Mouse (Mus musculus) liver, embryonic 14.5 days (tissue): ENCODE measurements at regions not wholly inside any gene's neighbourhood (a gene's known extent, or its start where the extent isn't known, plus 50 kb on each side); places are given as distances from the start of the nearest gene placed in this dataset.

ENCODE experiments used
- ATAC-seq: fragments of 200-750 bp; cut with Nextera tagmentation; 2 replicates; pipeline ENCODE4 v1.8.0; 2017; ENCODE audit warnings: moderate number of reproducible peaks, mild to moderate bottlenecking, moderate library complexity; ENCODE audit not compliant: insufficient read depth
- DNase-seq, 3 experiments: peaks; one replicate each; pipeline ENCODE4 v3.0.0-alpha.2; 2012 to 2013; ENCODE audit warnings: low read depth in 3 of 3, low spot score in 3 of 3
- H3K27ac ChIP-seq: fragments of 300-500 bp; sonication (generic); 2 replicates; pipeline ENCODE4 v1.5.1; 2014; ENCODE audit warnings: moderate library complexity, mild to moderate bottlenecking, control low read depth, inconsistent platforms
- H3K27me3 ChIP-seq: fragments of 300-500 bp; sonication (generic); 2 replicates; pipeline ENCODE4 v1.6.1; 2014; ENCODE audit warnings: mild to moderate bottlenecking, low read length, moderate library complexity; ENCODE audit not compliant: control insufficient read depth, insufficient read depth
- H3K36me3 ChIP-seq: fragments of 300-500 bp; sonication (generic); replicated peaks from 2 replicates; pipeline ENCODE4 v1.6.1; 2014; ENCODE audit warnings: low read depth; ENCODE audit not compliant: control insufficient read depth, insufficient read depth
- H3K4me1 ChIP-seq, 2 experiments: fragments of 200-500 bp in 1 of 2; fragments of 300-500 bp in 1 of 2; sonication (generic) in 1 of 2; replicated peaks; 2 replicates each; pipeline ENCODE4 v1.6.1; 2012 to 2014; ENCODE audit warnings: antibody characterized with exemption in 1 of 2, inconsistent platforms in 1 of 2, low read length in 1 of 2; ENCODE audit not compliant: control insufficient read depth in 2 of 2, insufficient read depth in 2 of 2
- H3K4me2 ChIP-seq: fragments of 300-500 bp; sonication (generic); 2 replicates; pipeline ENCODE4 v1.6.1; 2014; ENCODE audit warnings: low read depth, mild to moderate bottlenecking, control low read depth, moderate library complexity
- H3K4me3 ChIP-seq, 2 experiments: fragments of 200-500 bp in 1 of 2; fragments of 300-500 bp in 1 of 2; sonication (generic) in 1 of 2; 2 replicates each; pipeline ENCODE4 v1.5.1; 2012 to 2014; ENCODE audit warnings: low read depth in 2 of 2, low read length in 2 of 2, mild to moderate bottlenecking in 2 of 2, control low read depth in 1 of 2, inconsistent platforms in 1 of 2, moderate library complexity in 1 of 2; ENCODE audit not compliant: insufficient read depth in 1 of 2
- H3K9ac ChIP-seq: fragments of 300-500 bp; sonication (generic); replicated peaks from 2 replicates; pipeline ENCODE4 v1.6.1; 2014; ENCODE audit warnings: mild to moderate bottlenecking, control low read depth, moderate library complexity
- H3K9me3 ChIP-seq: fragments of 300-500 bp; sonication (generic); 2 replicates; pipeline ENCODE4 v1.6.1; 2016; ENCODE audit warnings: low read length, mixed read lengths; ENCODE audit not compliant: control insufficient read depth
- CTCF ChIP-seq: IDR thresholded peaks from 2 replicates; pipeline ENCODE4 v1.5.1; 2016; ENCODE audit warnings: antibody characterized with exemption, low read depth, control low read depth
- EP300 ChIP-seq: IDR thresholded peaks from 2 replicates; pipeline ENCODE4 v1.6.1; 2016; ENCODE audit warnings: antibody characterized with exemption, low read depth
- WGBS: fragments of 180-500 bp; shearing (Covaris S2); extraction: QIAGEN DNeasy Blood & Tissue Kit; methylation state at CpG from one replicate; pipeline ENCODE4 v1.1.7; 2014; ENCODE audit not compliant: insufficient replicate concordance; 5-methylcytosine and 5-hydroxymethylcytosine counted together

DNA sequence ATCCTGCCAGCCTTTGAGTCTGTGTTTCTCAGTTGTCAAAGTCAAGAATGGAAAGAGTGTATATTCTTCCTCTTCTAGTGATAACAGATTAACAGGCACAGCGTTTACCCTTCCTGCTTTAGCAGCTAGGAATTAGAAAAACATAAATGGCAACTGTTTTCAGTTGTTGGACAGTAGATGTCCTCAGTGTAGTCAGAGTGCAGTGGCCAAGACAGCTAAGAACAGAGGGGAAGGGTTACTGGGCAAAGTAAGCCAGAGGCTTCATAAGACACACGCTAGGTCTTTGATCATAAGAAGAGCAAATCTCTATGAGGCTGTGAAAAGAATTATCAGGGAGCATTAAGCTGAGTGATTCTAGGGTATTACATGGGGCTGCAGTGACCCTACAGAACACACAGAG lies 191.3 kb downstream of the Cyp26b1 start:
- no peaks in the 10 kb centered on the region for H3K9me3 ChIP-seq
- 32% methylated on average over 2 of the region's 2 CpGs for WGBS
- H3K4me3 ChIP-seq: no peak overlapping the region
- DNase-seq (no peak), ATAC-seq (no peak)
- no peak overlapping the region for H3K27ac ChIP-seq
- no peaks in the 10 kb centered on the region for H3K4me1 ChIP-seq
- H3K36me3 ChIP-seq: no peaks in the 10 kb centered on the region
- H3K4me2 ChIP-seq: no peak overlapping the region
- TF ChIP-seq EP300 (no peak), CTCF (no peak)
- H3K27me3 ChIP-seq: no peaks in the 10 kb centered on the region
- no peak overlapping the region for H3K9ac ChIP-seq

DNA sequence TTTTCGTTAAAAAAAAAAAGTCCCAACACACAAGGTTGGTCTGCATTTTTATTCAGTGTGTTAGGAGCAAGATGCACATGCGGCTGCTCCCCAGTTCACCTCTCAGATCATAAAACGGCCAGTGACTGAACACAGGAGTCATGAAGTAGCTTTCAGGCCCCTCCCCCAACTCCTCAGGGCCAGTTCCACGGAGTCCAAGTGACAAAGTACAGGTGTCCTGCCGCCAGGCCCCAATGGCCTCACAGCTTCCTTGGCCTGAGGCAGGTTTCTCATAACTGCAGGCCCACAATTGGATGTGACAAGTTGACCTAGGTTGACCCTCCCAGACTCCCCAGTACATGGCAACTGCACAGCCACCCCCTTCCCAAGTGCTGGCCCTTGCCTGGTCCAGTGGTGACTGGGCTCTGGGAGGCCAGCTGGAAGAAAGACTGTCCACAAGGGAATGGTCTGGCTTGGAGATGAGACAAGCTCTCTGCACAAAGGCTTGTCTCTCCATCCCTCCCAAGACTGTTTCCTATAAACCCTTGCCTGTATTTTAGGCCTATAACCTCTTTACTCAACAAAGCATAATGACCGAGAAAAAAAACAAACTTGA lies 199.1 kb downstream of the Cyp26b1 start:
- ATAC-seq (no peak), DNase-seq (no peak)
- 66% methylated on average over 6 of the region's 6 CpGs for WGBS
- Histone ChIP-seq H3K9ac (no peak overlapping the region), H3K4me2 (no peak overlapping the region), H3K4me1 (peaks cover 9 to 20% of the 10 kb centered on the region in 2 experiments; a peak in 3 of 4 replicates), H3K4me3 (no peak overlapping the region), H3K27me3 (no peaks in the 10 kb centered on the region), H3K9me3 (no peaks in the 10 kb centered on the region), H3K36me3 (no peaks in the 10 kb centered on the region), H3K27ac (no peak overlapping the region)
- TF ChIP-seq EP300 (no peak), CTCF (no peak)

- Histone ChIP-seq H3K36me3 (no peaks in the 10 kb centered on the region), H3K4me3 (no peak overlapping the region), H3K27me3 (no peaks in the 10 kb centered on the region), H3K4me1 (peaks cover 9 to 20% of the 10 kb centered on the region in 2 experiments; a peak in 3 of 4 replicates), H3K9me3 (no peaks in the 10 kb centered on the region), H3K9ac (no peak overlapping the region), H3K4me2 (peak overlapping the region; percentile 49), H3K27ac (no peak overlapping the region; the same call in 1 of the 2 replicates)
- ATAC-seq (peak; percentile 65), DNase-seq (peak in 1 of 3 experiments; percentile 5)
- WGBS: 29% methylated on average over 9 of the region's 9 CpGs
- TF ChIP-seq EP300: no peak
- no peak for TF ChIP-seq CTCF
Observed at GRCm38 (mm10) chr6:84393519-84394231, 200.0 kb downstream of the Cyp26b1 start.

- Histone ChIP-seq H3K9ac (no peak overlapping the region), H3K9me3 (no peaks in the 10 kb centered on the region), H3K36me3 (no peaks in the 10 kb centered on the region), H3K27ac (peak overlapping the region; percentile 38), H3K4me1 (peaks cover 9 to 20% of the 10 kb centered on the region in 2 experiments; a peak in 3 of 4 replicates), H3K4me3 (no peak overlapping the region), H3K27me3 (no peaks in the 10 kb centered on the region), H3K4me2 (peak overlapping the region; percentile 49)
- 47% methylated on average over 14 of the region's 14 CpGs for WGBS
- TF ChIP-seq CTCF (no peak), EP300 (peak; percentile 68)
- ATAC-seq: peak; percentile 89
- DNase-seq: peak; percentile 34 to 46 (median 46)
Observed at GRCm38 (mm10) chr6:84392752-84393511, 200.8 kb downstream of the Cyp26b1 start.

GRCm38 (mm10) chr6:84391016-84391415 lies 202.7 kb downstream of the Cyp26b1 start:
- Histone ChIP-seq H3K36me3 (no peaks in the 10 kb centered on the region), H3K27me3 (no peaks in the 10 kb centered on the region), H3K4me2 (no peak overlapping the region), H3K4me1 (peaks cover 9 to 21% of the 10 kb centered on the region in 2 experiments; a peak in 3 of 4 replicates), H3K9me3 (no peaks in the 10 kb centered on the region), H3K4me3 (no peak overlapping the region), H3K27ac (no peak overlapping the region), H3K9ac (no peak overlapping the region)
- WGBS: 67% methylated on average over 3 of the region's 3 CpGs
- TF ChIP-seq CTCF: no peak
- TF ChIP-seq EP300: no peak
- DNase-seq (no peak), ATAC-seq (no peak)
